ENCODE assay signal across 8 mouse cellular contexts in genomic region chr2:75054474-75055186, GRCm38 (mm10).
A peak's percentile ranks its signal among the peaks of the same experiment; 100 is the strongest.
DNase-seq lines count a peak whose midpoint lies in the region; ATAC-seq and TF ChIP-seq lines count a peak whose summit lies in the region.

No protein-coding gene starts in this region.

- H3K36me3 ChIP-seq in forebrain, embryonic 10.5 days (replicated peaks) = no peaks in the 10 kb centered on the region
- no peaks in the 10 kb centered on the region for H3K36me3 ChIP-seq in hindbrain, embryonic 11.5 days (ENCODE audit: control insufficient read depth, insufficient read depth, low read length)
- H3K36me3 ChIP-seq in limb, embryonic 12.5 days = no peaks in the 10 kb centered on the region
- H3K36me3 ChIP-seq in myocyte (ENCODE audit: control insufficient read depth, insufficient read depth) = no peaks in the 10 kb centered on the region

- peaks cover 44% of the 10 kb centered on the region for H3K27me3 ChIP-seq in forebrain, embryonic 10.5 days (ENCODE audit: poor library complexity, severe bottlenecking)
- H3K27me3 ChIP-seq in hindbrain, embryonic 11.5 days (ENCODE audit: control insufficient read depth, insufficient read depth, low read length) = no peaks in the 10 kb centered on the region
- peaks cover 56% of the 10 kb centered on the region for H3K27me3 ChIP-seq in limb, embryonic 12.5 days
- H3K27me3 ChIP-seq in myocyte (ENCODE audit: control insufficient read depth, insufficient read depth, insufficient read length) = peaks cover 23% of the 10 kb centered on the region

- peak overlapping the region; percentile 50 for H3K4me2 ChIP-seq in hindbrain, embryonic 11.5 days (replicated peaks; ENCODE audit: low read depth, low read length)
- H3K4me2 ChIP-seq in limb, embryonic 12.5 days = peak overlapping the region; percentile 64
- peak overlapping the region; percentile 60 for H3K4me2 ChIP-seq in myocyte (ENCODE audit: low read depth)

- DNase-seq in B cell, adult 2 months = peak; percentile 2 to 7
- DNase-seq in forebrain, embryonic 10.5 days (ENCODE audit: extremely low spot score, low spot score) = peak; percentile 40
- DNase-seq in hindbrain, embryonic 11.5 days (ENCODE audit: low spot score) = peak; percentile 68
- DNase-seq in left cerebral cortex, postnatal 25 days (ENCODE audit: low spot score in 2 of 2) = no peak
- no peak for DNase-seq in urinary bladder, adult 2 months (ENCODE audit: low spot score)

- H3K9me3 ChIP-seq in forebrain, embryonic 10.5 days = no peaks in the 10 kb centered on the region
- no peaks in the 10 kb centered on the region for H3K9me3 ChIP-seq in hindbrain, embryonic 11.5 days (ENCODE audit: control insufficient read depth, low read length)
- H3K9me3 ChIP-seq in limb, embryonic 12.5 days = no peaks in the 10 kb centered on the region

- ATAC-seq in CD4-positive, CD25-positive, alpha-beta regulatory T cell, adult 4 months = peak; percentile 81
- ATAC-seq in hindbrain, embryonic 11.5 days (ENCODE audit: low FRiP score) = peak; percentile 67; the same call in 1 of the 2 replicates
- ATAC-seq in limb, embryonic 12.5 days (ENCODE audit: insufficient number of reproducible peaks, insufficient read depth, low FRiP score, low TSS enrichment, low read depth) = no peak

- peaks cover 7% of the 10 kb centered on the region for H3K4me1 ChIP-seq in forebrain, embryonic 10.5 days
- 0 out of 2 replicates have a peak, but pooled peaks cover 2% of the 10 kb centered on the region for H3K4me1 ChIP-seq in hindbrain, embryonic 11.5 days (replicated peaks; ENCODE audit: control insufficient read depth, insufficient read depth, low read length)
- peaks cover 8% of the 10 kb centered on the region; the same call in 1 of the 2 replicates for H3K4me1 ChIP-seq in limb, embryonic 12.5 days (replicated peaks)

- H3K9ac ChIP-seq in hindbrain, embryonic 11.5 days (ENCODE audit: low read depth, low read length) = peak overlapping the region; percentile 45
- peak overlapping the region; percentile 24; the same call in 1 of the 2 replicates for H3K9ac ChIP-seq in limb, embryonic 12.5 days (replicated peaks)

- H3K27ac ChIP-seq in forebrain, embryonic 10.5 days = peak overlapping the region; percentile 80
- H3K27ac ChIP-seq in hindbrain, embryonic 11.5 days (ENCODE audit: low read depth, low read length) = 0 out of 2 replicates have a peak overlapping the region, but pooled peaks have one; percentile 9
- H3K27ac ChIP-seq in limb, embryonic 12.5 days = no peak overlapping the region

- 26% methylated on average over 14 of the region's 14 CpGs for WGBS in forebrain, embryonic 10.5 days
- 31% methylated on average over 14 of the region's 14 CpGs for WGBS in hindbrain, embryonic 11.5 days
- WGBS in limb, embryonic 12.5 days = 19% methylated on average over 14 of the region's 14 CpGs

- TF ChIP-seq POLR2A in myocyte (IDR thresholded peaks at IDR 0.05; ENCODE audit: insufficient read length, low read depth) = no peak

- H3ac ChIP-seq in myocyte (ENCODE audit: control insufficient read depth, insufficient read length) = no peak overlapping the region

- intact Hi-C loops in left cerebral cortex, postnatal 25 days (cut with DNase I) = loop anchor here (2.0 to 10.0 kb wide), 3 partner anchors 338 to 530 kb away; partner anchors contain the start of gene Hoxd8

- H3K4me3 ChIP-seq in forebrain, embryonic 10.5 days = peak overlapping the region; percentile 48
- H3K4me3 ChIP-seq in hindbrain, embryonic 11.5 days (ENCODE audit: low read depth, low read length) = peak overlapping the region; percentile 29
- H3K4me3 ChIP-seq in limb, embryonic 12.5 days (replicated peaks) = peak overlapping the region; percentile 32
- H3K4me3 ChIP-seq in myocyte = no peak overlapping the region

- H3K79me2 ChIP-seq in myocyte (ENCODE audit: control insufficient read depth, insufficient read depth) = no peaks in the 10 kb centered on the region

TF ChIP-seq in myocyte, 11 proteins besides CTCF, POLR2A, EP300 and RAD21:
- TF ChIP-seq MYOD1 (IDR thresholded peaks at IDR 0.05; ENCODE audit: control insufficient read depth in 1 of 3, insufficient read length in 2 of 3, low read depth in 2 of 3) = no peak
- TF ChIP-seq POLR2AphosphoS2 (IDR thresholded peaks at IDR 0.05; ENCODE audit: insufficient read length, low read depth) = no peak
- TF ChIP-seq TCF12 (IDR thresholded peaks at IDR 0.05; ENCODE audit: insufficient read depth, poor library complexity, severe bottlenecking) = no peak
- TF ChIP-seq USF1 (IDR thresholded peaks at IDR 0.05; ENCODE audit: low read depth) = no peak
- no peak for TF ChIP-seq CEBPB (IDR thresholded peaks at IDR 0.05; ENCODE audit: insufficient read depth, poor library complexity, severe bottlenecking)
- TF ChIP-seq MYOG (IDR thresholded peaks at IDR 0.05; ENCODE audit: control insufficient read depth in 1 of 3, insufficient read depth in 1 of 3, insufficient read length in 2 of 3, low read depth in 2 of 3) = no peak
- no peak for TF ChIP-seq TCF3 (IDR thresholded peaks at IDR 0.05; ENCODE audit: insufficient read length, low read depth)
- TF ChIP-seq REST (IDR thresholded peaks at IDR 0.05; ENCODE audit: insufficient read depth, insufficient read length) = no peak
- no peak for TF ChIP-seq MAX (IDR thresholded peaks at IDR 0.05; ENCODE audit: low read depth)
- no peak for TF ChIP-seq E2F4 (IDR thresholded peaks at IDR 0.05; ENCODE audit: insufficient read depth)
- TF ChIP-seq SRF (IDR thresholded peaks at IDR 0.05; ENCODE audit: control insufficient read depth, insufficient read length, low read depth) = no peak

Comparison
In these comparisons a context has a peak if more than half of its experiments do, and no peak if none do; other contexts are left out.
1. DNase-seq: peak in B cell, adult 2 months (2 of 2), forebrain, embryonic 10.5 days (single experiment) and hindbrain, embryonic 11.5 days (single experiment); none in left cerebral cortex, postnatal 25 days (0 of 2) and urinary bladder, adult 2 months (single experiment).
2. Peak in every context shown above with its lines, with median percentiles within 50 percentile points of each other: H3K4me2 ChIP-seq.